Mouse (Mus musculus): ENCODE results near the gene Grid1.

The Grid1 gene

DNA sequence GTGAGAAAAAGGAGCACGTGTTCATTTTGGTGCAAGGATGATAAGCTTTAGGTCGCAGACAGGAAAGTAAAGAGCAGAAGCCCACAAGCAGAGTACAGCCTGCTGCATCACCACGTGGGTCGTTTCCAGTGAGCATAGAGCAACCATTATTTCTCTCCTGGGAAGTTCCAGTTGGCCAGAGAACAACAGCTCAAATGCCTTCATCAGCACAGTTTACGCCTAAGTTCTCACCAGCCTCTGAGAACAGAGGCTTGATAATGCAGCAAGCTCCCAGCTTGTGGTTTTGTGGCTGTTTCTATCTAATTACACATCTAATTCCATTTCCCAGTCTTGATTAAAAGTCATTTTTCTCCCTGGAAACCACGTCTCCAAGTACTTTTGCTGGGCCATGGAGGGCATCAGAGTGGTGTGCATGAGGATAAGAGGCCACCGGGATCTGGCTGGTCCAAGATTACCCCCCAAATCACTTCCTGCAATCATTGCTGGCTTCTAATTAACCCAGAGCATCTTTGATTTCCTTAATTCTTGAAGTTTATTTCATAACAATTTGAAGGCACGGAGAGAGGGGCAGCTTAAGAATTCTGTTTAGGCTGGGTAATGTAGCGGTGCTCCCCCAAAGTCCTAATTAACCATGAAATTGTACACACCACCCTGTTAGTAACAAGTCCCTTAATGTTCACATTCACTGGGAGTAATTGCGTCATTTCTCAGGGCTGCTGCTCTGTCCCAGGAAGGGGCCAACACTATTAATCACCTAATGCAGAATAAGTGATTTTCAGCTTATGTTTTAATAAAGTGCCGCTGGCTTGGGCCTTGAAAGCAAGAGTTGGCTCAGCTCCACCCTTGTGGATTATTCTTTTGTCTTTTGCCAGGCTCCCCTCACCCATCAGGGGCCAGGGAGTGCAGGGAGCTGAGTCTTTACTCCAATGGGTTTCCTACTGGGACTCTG, 292.7 kb downstream of the Grid1 start:
- peak; percentile 60 for ATAC-seq (ENCODE audit: low TSS enrichment)

DNA sequence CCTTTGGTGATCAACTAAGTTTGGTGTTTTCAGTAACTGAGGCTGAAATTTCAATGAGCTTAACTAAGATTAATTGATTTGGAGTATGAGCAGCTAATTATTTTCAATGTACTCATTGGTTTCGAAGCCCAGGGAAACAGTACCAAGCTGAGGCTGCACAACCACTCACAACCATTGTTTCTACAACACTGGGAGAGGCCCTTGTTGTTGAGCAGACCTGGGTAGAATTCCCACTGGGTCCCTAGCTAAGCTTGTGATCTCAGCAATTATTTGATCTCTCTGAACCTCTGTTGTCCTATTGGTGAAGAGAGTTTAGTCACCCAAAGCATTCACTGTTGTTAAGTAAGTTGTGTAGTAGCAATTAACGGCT, 293.4 kb downstream of the Grid1 start:
- no peak for ATAC-seq (ENCODE audit: low TSS enrichment)

DNA sequence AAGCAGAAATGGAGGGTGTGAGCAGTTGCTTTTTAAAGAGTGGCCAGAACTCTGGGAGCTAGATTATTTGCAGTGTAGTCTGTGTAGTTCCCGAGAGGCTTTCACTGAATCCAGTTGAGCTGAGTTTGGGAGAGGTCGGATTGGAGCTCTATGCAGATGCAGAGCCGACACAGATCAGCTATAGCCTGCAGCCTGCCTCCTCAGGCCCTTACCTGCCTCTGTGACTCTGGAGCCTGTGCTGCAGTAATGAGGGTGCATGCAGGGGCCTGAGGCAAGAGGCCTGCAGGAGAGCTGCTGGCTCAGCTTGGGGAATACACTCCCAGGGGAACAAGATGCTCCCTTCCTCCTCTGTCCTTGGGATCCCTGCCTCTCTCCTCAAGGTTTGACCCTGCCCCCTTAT, 296.0 kb downstream of the Grid1 start:
- ATAC-seq (ENCODE audit: low TSS enrichment) = no peak

DNA sequence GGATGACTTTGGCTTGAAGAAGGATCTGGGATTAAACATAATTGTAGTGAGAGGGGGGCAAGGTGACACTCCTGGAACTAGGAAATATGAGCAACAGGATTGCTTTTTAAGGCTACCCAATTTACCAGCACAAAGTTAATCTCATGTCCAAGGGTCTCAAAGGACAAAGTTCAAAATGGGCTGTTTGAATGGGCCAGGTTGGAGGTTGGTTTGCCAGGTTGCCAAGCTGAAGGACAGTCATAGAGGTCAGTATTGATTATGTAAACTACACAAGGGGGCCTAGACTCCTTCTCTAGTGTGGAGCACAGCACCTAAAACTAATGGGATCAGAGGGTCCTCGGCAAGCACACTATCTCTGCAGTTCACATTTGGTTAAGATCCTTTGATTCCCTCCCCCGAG, 300.2 kb downstream of the Grid1 start:
- no peak for ATAC-seq (ENCODE audit: low TSS enrichment)

DNA sequence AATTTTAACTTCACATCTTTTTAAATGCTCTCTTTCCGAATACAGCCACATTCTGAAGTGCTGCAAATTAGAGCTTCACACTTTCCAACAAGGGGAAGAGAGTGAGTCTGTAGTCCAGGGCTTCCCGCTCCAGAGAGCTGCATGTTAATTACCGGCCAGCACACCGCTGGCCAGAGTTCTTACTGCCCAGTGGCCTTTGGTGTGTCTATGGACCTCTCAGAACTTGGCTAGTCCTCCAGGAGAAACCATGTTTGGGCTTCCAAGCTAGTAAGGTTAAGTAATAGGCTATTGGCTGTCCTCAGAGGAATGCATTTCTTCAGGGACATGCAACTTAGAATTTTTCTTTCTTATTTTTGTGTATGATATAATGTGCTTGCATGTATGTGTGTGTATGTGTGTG, 301.0 kb downstream of the Grid1 start:
- ATAC-seq (ENCODE audit: low TSS enrichment) = no peak

DNA sequence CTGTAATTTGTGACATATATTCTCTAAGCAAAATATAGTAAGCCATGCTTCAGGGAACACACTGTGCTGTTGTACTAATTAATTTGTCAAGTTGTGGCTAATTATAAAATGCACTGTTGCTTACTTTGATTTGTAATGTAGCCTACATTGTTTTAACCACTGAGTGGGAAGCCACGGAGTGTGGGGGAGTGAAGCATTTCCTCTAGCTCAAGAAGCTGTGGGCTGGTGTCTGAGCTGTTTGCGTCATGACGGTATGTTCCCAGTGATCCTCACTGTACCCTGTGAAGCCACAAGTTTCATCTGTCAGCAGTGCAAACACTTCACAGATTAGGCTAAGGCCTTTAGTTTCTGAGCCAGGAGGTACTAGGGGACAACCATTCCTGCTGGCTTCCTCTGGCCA, 302.2 kb downstream of the Grid1 start:
- peak; percentile 88 for ATAC-seq (ENCODE audit: low TSS enrichment)

DNA sequence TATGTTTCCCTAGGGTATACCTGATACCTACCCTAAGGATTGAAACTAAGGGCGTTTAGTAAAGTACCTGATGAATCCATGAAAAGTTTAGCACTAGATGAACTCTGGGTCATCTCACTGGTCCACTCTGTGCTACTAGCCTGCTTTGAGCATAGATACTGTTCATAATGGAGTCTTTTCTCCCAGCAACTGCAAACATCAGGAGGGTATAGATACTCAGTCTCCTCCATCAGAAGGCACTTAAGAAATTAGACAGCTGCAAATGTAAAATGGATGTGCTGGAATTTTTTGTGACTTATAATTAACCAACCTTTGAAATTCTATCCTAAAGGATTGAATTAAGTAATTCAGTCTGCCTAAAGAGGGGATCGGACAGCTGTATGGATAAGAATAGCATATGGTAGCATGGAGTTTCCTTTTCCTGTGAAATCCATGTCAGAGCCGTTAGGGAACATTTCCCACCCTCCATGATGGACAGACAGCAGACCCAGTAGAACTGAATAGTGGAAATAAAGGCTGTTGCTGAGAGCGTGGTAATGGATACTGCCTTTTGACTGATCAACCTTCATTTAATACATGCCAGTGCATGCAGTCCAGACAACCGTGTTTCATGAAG, 303.5 kb downstream of the Grid1 start:
- ATAC-seq (ENCODE audit: low TSS enrichment) = no peak

DNA sequence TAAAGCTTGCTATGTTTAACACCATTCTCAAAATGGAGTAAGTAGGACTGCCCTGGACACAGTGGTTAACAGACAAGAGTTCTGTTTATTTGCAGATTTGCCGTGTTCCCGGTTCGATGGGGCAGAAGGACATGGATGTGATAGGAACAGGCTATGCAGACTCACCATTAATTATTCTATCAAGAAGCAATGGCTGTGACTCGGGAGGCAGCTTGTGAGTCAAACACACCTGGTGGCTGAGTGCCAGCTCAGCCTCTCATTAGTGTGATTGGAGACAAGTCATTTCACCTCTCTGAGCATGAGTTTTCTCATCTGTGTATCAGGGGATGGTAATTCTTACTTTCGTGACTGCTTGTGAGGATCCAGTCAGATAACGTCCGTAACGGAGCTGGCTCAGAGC, 307.7 kb downstream of the Grid1 start:
- ATAC-seq (ENCODE audit: low TSS enrichment) = no peak

DNA sequence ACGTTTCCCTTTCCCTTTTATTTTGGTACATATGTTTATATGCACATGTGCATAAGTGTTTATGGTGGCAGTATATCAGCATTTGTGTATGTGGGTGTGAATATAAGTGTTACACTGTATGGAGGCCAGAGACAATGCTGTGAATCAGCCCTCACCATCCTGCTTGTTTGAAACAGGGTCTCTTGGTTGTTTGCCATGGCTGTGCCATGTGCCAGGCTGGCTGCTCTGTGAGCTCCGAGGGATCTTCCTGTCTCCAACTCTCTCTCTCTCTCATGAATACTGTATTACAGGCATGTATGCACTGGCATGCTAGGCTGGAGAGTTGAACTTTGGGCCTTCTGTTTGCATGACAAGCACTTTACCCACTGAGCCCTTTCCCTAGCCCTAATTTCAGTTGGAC, 315.1 kb downstream of the Grid1 start:
- ATAC-seq (ENCODE audit: low TSS enrichment) = no peak

DNA sequence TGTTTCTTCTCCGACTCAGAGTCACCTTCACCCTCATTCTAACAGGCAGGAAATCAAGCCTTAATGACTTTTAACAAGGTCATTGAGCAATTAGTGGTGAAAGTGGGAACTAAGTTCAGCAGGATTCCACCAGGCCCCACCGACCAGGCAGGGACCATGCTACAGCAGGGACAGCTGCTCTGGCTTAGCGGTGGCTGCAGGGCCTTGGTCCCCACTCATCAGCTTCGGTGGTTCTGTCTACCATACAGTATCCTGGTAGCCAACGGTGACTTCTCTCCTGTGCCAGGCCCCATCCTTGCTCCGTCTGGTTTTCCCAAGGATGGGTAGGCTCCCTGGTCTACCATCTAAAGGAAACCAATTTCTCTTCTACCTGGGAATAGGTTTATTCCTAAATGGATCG, 318.2 kb downstream of the Grid1 start:
- no peak for ATAC-seq (ENCODE audit: low TSS enrichment)

DNA sequence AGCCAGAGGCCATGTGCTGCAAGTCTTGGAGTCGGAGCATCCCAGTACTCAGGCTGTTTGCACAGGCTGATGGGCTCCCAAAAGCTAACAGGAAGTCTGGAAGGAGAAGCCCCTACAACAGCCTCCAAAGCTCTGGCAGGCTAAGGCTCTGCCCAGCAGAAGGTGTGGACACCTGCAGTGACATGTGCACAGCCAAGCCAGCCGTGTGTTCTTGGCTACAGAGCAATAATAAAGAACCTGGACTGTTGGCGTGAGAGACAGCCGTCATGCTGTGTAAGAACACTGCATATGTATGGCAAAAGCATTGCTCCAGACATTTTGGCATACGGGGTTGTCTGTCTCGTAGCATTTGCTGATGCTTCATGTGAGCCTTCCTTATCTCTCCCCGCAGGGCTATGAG, 319.9 kb downstream of the Grid1 start:
- no peak for ATAC-seq (ENCODE audit: low TSS enrichment)

DNA sequence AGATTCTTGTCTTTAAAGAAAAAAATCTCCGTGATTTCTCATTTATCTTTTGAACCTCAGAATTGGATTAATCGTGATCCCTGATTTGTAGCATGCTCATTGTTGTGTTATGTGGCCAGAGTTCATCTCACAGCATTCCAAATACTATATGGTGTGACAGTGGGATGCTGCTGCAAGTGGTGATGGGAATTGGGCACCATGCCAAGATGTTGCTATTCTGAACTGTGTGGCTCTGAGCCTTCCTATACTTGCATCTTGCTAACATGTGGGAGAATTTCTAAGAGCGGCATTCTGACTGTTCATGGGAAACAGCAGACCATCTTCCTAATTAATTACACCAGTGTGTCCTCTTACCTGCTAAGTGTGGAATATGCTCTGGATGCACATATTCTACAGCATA, 332.5 kb downstream of the Grid1 start:
- ATAC-seq (ENCODE audit: low TSS enrichment) = peak; percentile 25; the same call in 1 of the 2 replicates

DNA sequence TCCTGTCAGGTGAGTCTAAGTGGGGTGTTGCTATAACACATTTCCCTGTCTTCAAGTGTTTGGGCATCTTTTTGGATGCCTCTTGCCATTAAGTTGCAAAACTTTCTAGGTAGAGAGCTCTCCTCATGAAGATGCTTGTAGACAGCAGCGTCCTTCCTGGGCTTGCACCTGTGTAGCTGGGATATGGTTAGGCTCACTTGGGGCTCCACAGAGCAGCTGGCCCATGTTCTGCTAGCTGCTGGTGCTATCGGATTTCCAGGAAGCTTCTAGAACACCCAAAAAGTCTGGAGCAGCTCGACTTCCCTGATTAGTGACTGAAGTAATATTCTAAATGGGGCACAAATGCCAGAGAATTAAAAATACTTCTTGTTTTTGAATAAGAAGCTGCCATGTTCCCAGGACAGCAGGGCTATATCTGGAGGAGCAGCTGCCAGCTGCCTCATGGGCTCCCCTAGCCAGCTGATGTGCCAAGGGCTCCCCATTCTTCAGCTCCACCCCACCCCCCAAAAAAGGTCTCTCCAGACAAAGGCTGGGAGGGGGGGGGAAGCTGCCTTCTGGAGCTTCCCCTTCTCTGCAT, 333.9 kb downstream of the Grid1 start:
- ATAC-seq (ENCODE audit: low TSS enrichment) = peak; percentile 79

DNA sequence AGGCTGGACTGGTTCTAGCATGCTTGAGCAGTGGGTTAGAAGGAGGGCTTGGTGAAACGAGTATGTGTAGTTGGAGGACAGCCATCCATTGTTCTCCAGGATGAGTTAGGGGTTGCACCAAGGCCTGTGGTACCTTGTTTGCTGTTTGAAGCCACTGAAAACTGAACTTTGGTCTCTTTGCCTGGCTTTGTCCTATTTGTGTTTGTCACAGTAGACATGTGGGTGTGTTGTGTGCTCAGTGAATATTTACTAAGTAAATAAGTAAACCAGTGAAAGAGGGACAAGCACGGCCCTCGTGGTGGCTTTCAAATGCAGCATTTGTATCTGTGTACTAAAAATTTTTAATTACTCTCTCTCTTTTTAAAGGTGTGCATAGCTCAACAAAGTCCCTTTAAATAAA, 334.5 kb downstream of the Grid1 start:
- no peak for ATAC-seq (ENCODE audit: low TSS enrichment)

DNA sequence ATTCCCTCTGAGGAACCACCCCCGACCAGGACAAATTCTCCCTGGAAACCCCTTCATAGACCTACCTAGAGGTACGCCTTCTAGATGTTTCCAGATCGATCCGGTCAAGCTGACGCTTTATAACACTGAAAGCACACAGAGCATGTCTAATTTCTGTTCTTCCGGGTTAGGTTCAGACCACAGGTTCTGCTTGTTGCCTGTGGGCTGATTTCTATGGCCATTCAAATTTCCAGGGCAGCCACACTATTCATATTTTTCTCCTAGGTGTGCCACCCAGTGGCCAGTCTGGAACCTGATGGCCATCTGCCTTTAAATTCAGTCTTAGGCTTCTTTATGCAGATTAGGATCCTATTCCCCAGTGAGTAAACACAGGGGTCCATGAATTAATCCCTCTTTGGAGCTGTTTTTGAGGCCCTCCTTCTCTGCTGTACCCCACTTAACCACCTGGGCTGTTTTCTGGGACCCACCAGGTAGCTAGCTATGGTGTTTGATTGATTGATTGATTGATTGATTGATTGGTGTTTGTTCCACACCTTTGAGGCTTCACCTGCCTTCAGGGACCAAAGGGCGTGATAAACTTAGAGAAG, 337.3 kb downstream of the Grid1 start:
- peak; percentile 33; the same call in 1 of the 2 replicates for ATAC-seq (ENCODE audit: low TSS enrichment)

DNA sequence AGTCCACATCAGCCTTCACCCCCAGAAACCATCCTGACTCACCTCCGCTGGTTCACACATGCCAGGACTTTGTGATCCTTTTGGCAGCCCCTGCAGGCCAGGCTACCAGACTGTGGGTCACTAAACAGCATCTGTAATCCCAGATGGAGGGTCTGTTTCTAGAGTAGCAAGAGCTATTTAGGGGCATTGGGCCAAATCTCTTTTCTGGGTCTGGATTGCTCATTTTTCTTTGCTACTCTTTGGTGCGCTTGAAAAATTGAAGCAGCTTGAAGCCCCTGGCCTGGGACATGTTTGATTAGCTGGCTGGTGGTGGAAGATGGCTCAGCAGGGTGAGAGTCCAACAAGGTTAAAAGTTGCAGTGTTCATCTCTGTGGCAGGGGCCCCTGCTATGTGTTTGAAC, 339.4 kb downstream of the Grid1 start:
- ATAC-seq (ENCODE audit: low TSS enrichment) = no peak

DNA sequence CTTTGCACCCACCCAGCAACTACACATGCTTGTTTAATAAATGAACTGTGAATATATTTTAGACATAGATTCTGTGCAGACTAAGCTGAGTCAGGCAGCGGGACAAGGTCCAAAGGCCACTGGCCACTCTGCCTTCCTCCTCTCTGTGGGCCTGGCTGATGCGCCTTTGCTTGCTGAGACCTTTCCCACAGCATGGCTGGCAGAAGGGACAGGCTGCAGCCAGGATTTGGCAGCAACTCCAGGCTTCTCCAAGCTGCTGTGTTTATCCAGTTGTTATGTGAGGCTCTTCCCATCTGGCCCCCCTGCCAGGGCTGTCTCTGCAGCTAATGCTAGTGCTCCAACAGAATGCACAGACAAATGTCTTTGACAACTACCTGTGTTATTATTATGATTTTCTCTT, 347.5 kb downstream of the Grid1 start:
- 0 out of 2 replicates have a peak, but pooled peaks have one; percentile 31 for ATAC-seq (ENCODE audit: low TSS enrichment)

DNA sequence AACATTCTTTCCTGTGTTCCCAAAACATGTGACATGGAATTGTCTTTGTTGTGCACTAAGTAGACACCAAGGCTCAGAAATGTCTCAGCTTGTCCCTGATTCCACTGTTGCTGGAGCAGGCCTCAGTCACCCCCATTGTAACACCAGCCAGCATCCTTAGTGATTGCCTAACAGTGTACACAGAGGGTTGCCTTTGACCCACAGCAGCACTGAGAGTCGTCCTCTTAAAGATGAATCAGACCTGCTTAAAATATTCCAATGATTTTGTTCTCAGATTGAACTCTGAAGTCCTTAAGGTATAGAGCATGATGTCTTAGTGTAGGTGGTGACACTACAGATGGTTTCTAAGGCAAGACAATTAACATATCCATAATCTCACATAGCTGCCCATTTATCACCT, 354.0 kb downstream of the Grid1 start:
- ATAC-seq (ENCODE audit: low TSS enrichment) = no peak

DNA sequence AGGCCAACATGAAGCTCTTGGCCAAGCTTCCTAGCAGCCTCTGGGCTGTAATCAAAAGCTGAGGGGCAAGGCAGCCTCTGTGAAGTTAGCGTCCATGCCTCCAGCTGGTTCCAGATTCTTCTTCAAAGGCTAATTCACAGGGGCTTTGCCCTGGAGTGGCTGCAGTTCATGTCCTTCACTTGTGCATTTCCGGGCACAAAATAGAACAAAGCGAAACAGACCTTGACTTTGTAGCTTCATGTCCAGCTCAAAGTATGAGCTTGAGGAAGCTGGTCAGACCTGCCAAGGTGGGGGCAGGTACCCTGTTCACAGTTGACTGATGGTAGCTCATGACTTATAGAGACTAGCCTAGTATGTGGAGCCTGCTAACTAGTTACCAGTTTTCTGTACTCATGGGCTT, 356.1 kb downstream of the Grid1 start:
- ATAC-seq (ENCODE audit: low TSS enrichment) = peak; percentile 51

DNA sequence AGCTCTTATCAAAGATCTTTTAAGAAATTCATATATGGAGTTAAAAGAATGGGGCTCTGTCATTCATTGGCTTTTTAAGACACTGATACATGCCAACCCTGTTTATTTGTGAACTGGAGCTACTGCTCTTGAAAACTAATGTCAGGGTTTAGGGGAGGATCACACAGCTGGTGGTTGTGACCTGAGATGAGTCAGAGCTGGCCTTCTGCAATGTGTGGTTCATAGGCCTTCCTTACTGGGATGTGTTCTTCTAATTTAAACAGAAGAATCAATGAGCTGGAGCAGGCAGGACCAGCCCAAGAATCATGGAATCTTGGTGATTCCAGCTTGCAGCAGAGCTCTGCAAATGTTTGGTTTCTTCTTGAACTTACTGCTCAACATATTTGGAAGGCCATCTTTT, 359.2 kb downstream of the Grid1 start:
- no peak for ATAC-seq (ENCODE audit: low TSS enrichment)

DNA sequence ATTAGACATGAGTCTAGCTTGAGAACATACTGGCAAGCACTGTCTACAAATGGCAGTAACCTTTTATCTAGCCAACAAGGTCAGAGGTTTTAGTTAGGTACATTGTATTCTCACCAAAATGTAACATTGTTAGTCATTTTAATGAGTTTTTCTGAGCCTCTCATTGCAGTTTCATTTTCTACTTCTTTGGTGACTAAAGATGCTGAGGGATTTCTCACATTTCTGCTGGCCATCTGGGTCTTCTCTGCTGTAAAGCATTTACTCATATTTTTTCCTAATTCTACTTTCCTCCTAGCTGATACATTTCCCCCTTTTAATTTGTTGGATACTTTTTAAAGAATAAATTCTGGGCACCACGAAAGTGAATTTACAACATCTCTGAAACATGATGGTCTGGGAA, 365.5 kb downstream of the Grid1 start:
- ATAC-seq (ENCODE audit: low TSS enrichment) = peak; percentile 89

DNA sequence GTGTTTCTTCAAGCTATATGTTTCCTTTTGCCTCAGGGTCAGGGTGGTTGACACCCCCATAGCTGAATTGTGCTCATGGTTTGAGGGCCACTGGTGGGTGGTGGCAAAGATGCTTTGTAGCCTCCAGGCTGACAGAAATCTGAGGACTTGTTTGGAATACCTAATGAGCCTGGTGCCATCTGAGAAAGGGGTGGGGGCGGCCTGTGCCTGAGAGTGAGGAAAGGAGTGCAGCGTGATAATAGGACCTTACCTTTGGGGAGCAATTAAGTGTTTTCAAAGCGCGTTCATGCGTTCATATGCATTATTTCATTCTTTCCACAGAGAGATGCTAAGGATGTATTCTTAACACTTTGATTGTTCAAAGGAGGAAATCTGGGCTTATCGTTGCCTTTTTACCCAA, 372.3 kb downstream of the Grid1 start:
- no peak for ATAC-seq (ENCODE audit: low TSS enrichment)

DNA sequence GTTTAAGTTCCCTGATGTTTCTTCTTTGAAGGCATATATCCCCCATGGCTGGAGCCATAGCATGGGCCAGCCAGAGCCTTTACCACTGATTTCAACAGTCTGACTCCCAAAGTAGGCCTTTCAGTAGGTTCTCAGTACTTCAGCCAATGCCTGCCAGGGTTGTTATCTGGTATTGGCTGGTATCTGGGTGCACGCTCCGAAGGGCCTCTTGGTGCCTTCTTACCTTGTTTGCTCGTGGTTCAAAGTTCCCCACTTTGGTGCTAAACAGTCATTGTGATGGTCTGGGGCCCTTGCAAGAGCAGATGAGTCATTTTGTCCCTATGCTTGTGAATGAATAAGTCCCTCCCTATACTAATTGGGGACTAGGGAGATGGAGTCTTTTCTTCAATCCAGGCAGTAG, 377.5 kb downstream of the Grid1 start:
- ATAC-seq (ENCODE audit: low TSS enrichment) = no peak

Data from frontal cortex, adult (tissue).